ENCODE assay signal across 13 mouse cellular contexts in genomic region chr5:136480541-136480940, GRCm38 (mm10).
DNase-seq lines count a peak whose midpoint lies in the region; ATAC-seq lines count a peak whose summit lies in the region.
"Had no signal": no experiment of that assay in that cellular context is flagged by ENCODE, and none has a peak within 500 bp of the region (broad histone marks: within the 10 kb centered on the region; RNA-seq: fewer than 3 reads in every experiment).

No protein-coding gene starts in this region.

- WGBS in forebrain, embryonic 16.5 days, result 91% methylated on average over 7 of the region's 7 CpGs

- no peak overlapping the region for H3K9ac ChIP-seq in forebrain, embryonic 16.5 days (replicated peaks; ENCODE audit: low read depth, low read length)
- H3K9ac ChIP-seq: liver, embryonic 12.5 days; midbrain, embryonic 12.5 days had no signal

- no peak overlapping the region for H3K4me3 ChIP-seq in forebrain, embryonic 16.5 days (replicated peaks; ENCODE audit: low read length)
- H3K4me3 ChIP-seq: liver, embryonic 12.5 days; midbrain, embryonic 12.5 days had no signal

- no peaks in the 10 kb centered on the region for H3K36me3 ChIP-seq in forebrain, embryonic 16.5 days (ENCODE audit: control insufficient read depth, insufficient read depth)

- DNase-seq in left cerebral cortex, postnatal 36 days (ENCODE audit: low spot score in 2 of 2), result peak; percentile 34 to 43
- no peak for DNase-seq in left cerebral cortex, postnatal 10 days (ENCODE audit: extremely low spot score in 1 of 2, low spot score in 2 of 2)
- DNase-seq in adrenal gland, adult 8-10 months, result peak; percentile 68
- peak; percentile 63 for DNase-seq in heart, adult 8-10 months (ENCODE audit: low spot score)
- peak; percentile 73 for DNase-seq in lung, postnatal 36 days
- DNase-seq in liver, result no peak
- no peak for DNase-seq in retina, embryonic 14.5 days (ENCODE audit: low spot score)
- DNase-seq: cerebellum, postnatal 10 days; kidney, adult 11 months; thymus, postnatal 36 days had no signal

- intact Hi-C loops in left cerebral cortex, postnatal 36 days (cut with DNase I), result no loop called here
- intact Hi-C loops in left cerebral cortex, postnatal 10 days (cut with DNase I), result no loop called here

- H3K27ac ChIP-seq in forebrain, embryonic 16.5 days (ENCODE audit: low read length), result no peak overlapping the region
- H3K27ac ChIP-seq: liver, embryonic 12.5 days; midbrain, embryonic 12.5 days had no signal

- H3K9me3 ChIP-seq in forebrain, embryonic 16.5 days (ENCODE audit: control insufficient read depth, low read length), result no peaks in the 10 kb centered on the region
- H3K9me3 ChIP-seq: liver, embryonic 12.5 days; midbrain, embryonic 12.5 days had no signal

- ATAC-seq in forebrain, embryonic 16.5 days, result no peak
- ATAC-seq: liver, embryonic 12.5 days had no signal

- 0 out of 2 replicates have a peak, but pooled peaks cover 2% of the 10 kb centered on the region for H3K4me1 ChIP-seq in forebrain, embryonic 16.5 days (replicated peaks; ENCODE audit: control insufficient read depth, insufficient read depth, low read length)
- H3K4me1 ChIP-seq: midbrain, embryonic 12.5 days had no signal

- H3K27me3 ChIP-seq in forebrain, embryonic 16.5 days (replicated peaks; ENCODE audit: control insufficient read depth, insufficient read depth, low read length), result no peaks in the 10 kb centered on the region
- H3K27me3 ChIP-seq: liver, embryonic 12.5 days; midbrain, embryonic 12.5 days had no signal

- H3K4me2 ChIP-seq in forebrain, embryonic 16.5 days (ENCODE audit: low read length), result no peak overlapping the region
- H3K4me2 ChIP-seq: liver, embryonic 12.5 days; midbrain, embryonic 12.5 days had no signal

Comparison
In these comparisons a context has a peak if more than half of its experiments do, and no peak if none do; other contexts are left out.
1. DNase-seq: peak in left cerebral cortex, postnatal 36 days (2 of 2), adrenal gland, adult 8-10 months (single experiment), heart, adult 8-10 months (single experiment) and lung, postnatal 36 days (single experiment); none in left cerebral cortex, postnatal 10 days (0 of 2), liver (single experiment) and retina, embryonic 14.5 days (single experiment).